Mouse (Mus musculus) kidney, embryonic 16.5 days (tissue): ENCODE measurements around the gene Thap7. TPM values are rescaled to one million over a fixed set of nuclear protein-coding genes. Genes with fewer than 3 reads are reported as not detected.
"Not testable (repeated sequence)": the region's sequence is repeated elsewhere in the genome, so short reads cannot be mapped to it uniquely, and the experiment has no call there.

ENCODE experiments used
- ATAC-seq: fragments of 200-750 bp; cut with Nextera tagmentation; 2 replicates; pipeline ENCODE4 v1.8.0; 2017; ENCODE audit warnings: moderate TSS enrichment; ENCODE audit not compliant: low FRiP score, low TSS enrichment
- H3K27ac ChIP-seq: fragments of 300-500 bp; sonication (generic); 2 replicates; pipeline ENCODE4 v1.5.1; 2014; ENCODE audit warnings: low read length
- H3K27me3 ChIP-seq: fragments of 300-500 bp; sonication (generic); 2 replicates; pipeline ENCODE4 v1.6.1; 2014; ENCODE audit warnings: low read length, control low read depth, mixed read lengths; ENCODE audit not compliant: insufficient read depth
- H3K36me3 ChIP-seq: fragments of 300-500 bp; sonication (generic); 2 replicates; pipeline ENCODE4 v1.6.1; 2014; ENCODE audit warnings: low read length, control low read depth, mixed read lengths; ENCODE audit not compliant: insufficient read depth
- H3K4me1 ChIP-seq: fragments of 300-500 bp; sonication (generic); 2 replicates; pipeline ENCODE4 v1.6.1; 2014; ENCODE audit warnings: low read length, control low read depth, mixed read lengths; ENCODE audit not compliant: insufficient read depth
- H3K4me2 ChIP-seq: fragments of 300-500 bp; sonication (generic); replicated peaks from 2 replicates; pipeline ENCODE4 v1.6.1; 2014; ENCODE audit warnings: low read depth, low read length
- H3K4me3 ChIP-seq: fragments of 300-500 bp; sonication (generic); 2 replicates; pipeline ENCODE4 v1.5.1; 2014; ENCODE audit warnings: mild to moderate bottlenecking, low read length
- H3K9ac ChIP-seq: fragments of 300-500 bp; sonication (generic); replicated peaks from 2 replicates; pipeline ENCODE4 v1.6.1; 2014; ENCODE audit warnings: low read length
- H3K9me3 ChIP-seq: fragments of 300-500 bp; sonication (generic); 2 replicates; pipeline ENCODE4 v1.6.1; 2016; ENCODE audit warnings: low read length, control low read depth
- WGBS: fragments of 180-500 bp; shearing (Covaris S2); extraction: QIAGEN DNeasy Blood & Tissue Kit; methylation state at CpG from one replicate; pipeline ENCODE4 v1.1.7; 2014; 5-methylcytosine and 5-hydroxymethylcytosine counted together
- polyA plus RNA-seq: library from polyadenylated mRNA; unstranded; fragments of >200 nt; fragmentation: Nextera tagmentation; extraction: Ambion mirVana; gene quantifications from 2 replicates; pipeline ENCODE4 v1.2.1, GENCODE M21; 2015

The Thap7 gene
- polyA plus RNA-seq, 1 experiment from 2014 or later = 61.1 TPM

DNA sequence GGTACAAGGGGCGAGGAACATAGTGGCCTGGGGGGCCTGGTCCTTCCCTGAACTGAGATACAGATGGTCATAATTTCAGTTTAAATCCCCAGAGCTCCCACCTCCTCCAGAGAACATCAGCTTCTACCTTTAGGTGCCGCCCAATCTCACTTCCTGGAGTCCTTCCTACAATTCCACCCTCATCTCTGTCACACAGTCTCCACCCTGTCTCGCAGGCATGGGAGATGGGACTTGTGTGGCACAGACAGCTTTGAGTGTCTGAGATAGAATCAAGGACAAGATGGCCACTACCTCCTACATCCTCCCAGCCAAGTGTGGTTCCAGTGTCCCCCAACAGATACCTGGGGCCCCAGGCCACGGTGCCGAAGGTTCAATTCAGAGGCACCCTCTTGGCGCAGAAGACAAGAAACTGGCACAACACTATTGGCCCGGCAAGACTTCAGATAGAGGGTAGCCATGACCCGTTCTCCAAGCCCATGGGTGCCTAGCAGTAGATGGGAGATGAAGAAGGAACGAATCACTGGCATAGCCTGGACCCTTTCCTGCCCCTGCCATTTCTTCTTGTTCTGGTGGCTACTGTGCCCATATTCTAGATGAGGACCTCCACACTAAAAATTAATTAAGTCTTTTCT is 28.6 kb upstream of the Thap7 start:
- H3K36me3 ChIP-seq = no peaks in the 10 kb centered on the region

DNA sequence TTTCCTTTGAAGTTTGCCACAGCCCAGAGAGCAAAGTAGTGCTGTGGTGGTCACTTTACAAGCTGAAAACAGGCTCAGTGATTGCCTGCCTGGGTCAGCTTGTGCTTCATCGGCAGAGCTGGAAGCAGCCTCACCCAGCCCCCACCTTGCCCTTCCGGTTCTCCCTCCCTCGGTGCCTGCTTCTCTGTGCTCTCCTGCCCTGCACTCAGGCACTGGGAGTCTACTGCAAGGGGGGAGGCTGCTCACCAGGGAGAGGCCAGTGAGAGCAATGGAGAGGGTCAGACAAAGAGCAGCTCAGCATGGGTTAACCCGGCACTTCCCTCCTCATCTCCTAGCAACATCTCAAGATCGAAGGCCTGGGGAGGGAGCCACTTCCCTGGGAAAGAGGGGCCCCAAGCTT is 27.9 kb upstream of the Thap7 start:
- 3% methylated on average over 5 of the region's 5 CpGs for WGBS
- Histone ChIP-seq H3K4me3 (0 out of 2 replicates have a peak overlapping the region, but pooled peaks have one; percentile 7), H3K27ac (peak overlapping the region; percentile 65; the same call in 1 of the 2 replicates), H3K9me3 (no peaks in the 10 kb centered on the region), H3K36me3 (no peaks in the 10 kb centered on the region), H3K9ac (peak overlapping the region; percentile 40; the same call in 1 of the 2 replicates), H3K4me2 (peak overlapping the region; percentile 41), H3K27me3 (no peaks in the 10 kb centered on the region), H3K4me1 (peaks cover 48% of the 10 kb centered on the region)
- peak; percentile 18; the same call in 1 of the 2 replicates for ATAC-seq

More for the DNA sequence above, 28.6 kb upstream of the Thap7 start:
- Histone ChIP-seq H3K4me1 (peaks cover 41% of the 10 kb centered on the region), H3K4me3 (no peak overlapping the region), H3K9me3 (no peaks in the 10 kb centered on the region), H3K4me2 (peak overlapping the region; percentile 41), H3K27me3 (no peaks in the 10 kb centered on the region), H3K27ac (0 out of 2 replicates have a peak overlapping the region, but pooled peaks have one; percentile 65), H3K9ac (peak overlapping the region; percentile 40; the same call in 1 of the 2 replicates)
- 75% methylated on average over 9 of the region's 9 CpGs for WGBS
- ATAC-seq = no peak

DNA sequence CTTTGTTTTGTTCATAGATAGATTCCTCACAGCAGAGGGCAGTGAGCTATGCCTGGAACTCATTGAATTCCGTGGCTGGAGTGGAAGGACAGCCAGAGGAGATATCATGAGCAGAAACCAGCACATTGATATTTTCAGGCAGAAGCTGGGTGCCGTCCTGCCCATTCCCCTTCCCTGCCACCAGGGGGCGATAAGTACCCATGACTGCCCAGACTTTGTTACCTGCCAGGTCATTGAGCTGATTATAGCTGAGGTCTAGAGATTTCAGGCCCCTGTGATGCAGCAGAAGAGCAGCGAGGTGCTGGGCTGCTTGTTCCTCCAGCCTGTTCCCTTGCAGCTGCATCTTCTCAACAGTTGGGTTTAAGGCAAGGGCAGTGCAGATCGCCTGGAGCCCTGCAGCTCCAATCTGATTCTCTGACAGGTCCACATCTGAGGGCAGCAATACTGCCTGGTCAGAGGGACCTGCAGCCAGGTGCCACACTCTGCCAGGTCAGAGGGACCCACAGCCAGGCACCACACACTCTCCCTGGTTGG is 27.1 kb upstream of the Thap7 start:
- Histone ChIP-seq H3K4me1 (peaks cover 51% of the 10 kb centered on the region), H3K27me3 (no peaks in the 10 kb centered on the region), H3K9me3 (no peaks in the 10 kb centered on the region), H3K36me3 (no peaks in the 10 kb centered on the region), H3K4me2 (no peak overlapping the region; the same call in 1 of the 2 replicates), H3K27ac (no peak overlapping the region), H3K4me3 (no peak overlapping the region), H3K9ac (no peak overlapping the region)
- peak; percentile 5; the same call in 1 of the 2 replicates for ATAC-seq
- 4% methylated on average over 5 of the region's 5 CpGs for WGBS

DNA sequence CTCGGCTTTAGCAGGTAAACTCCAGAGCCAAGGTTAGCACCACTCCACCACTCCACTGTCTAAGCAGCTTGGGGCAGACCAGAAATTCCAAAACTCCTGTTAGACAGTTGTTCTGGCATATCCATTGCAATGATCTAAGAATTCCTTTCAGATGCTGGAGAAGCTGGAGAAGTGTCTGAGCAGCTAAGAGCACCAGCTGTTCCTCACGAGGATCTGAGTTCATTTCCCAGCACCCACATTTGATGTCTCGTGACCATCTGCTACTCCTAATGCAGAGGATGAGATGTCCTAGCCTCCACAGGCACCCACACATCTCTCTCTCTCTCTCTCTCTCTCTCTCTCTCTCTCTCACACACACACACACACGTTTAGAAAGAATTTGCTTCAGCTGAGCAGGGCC is 26.0 kb upstream of the Thap7 start:
- H3K27me3 ChIP-seq = no peaks in the 10 kb centered on the region
- H3K4me3 ChIP-seq = no peak overlapping the region
- no peak for ATAC-seq
- no peak overlapping the region for H3K4me2 ChIP-seq
- no peak overlapping the region for H3K27ac ChIP-seq
- 51% methylated on average over 4 of the region's 4 CpGs for WGBS
- H3K9ac ChIP-seq = no peak overlapping the region
- peaks cover 46% of the 10 kb centered on the region for H3K4me1 ChIP-seq
- H3K36me3 ChIP-seq = no peaks in the 10 kb centered on the region
- H3K9me3 ChIP-seq = no peaks in the 10 kb centered on the region

DNA sequence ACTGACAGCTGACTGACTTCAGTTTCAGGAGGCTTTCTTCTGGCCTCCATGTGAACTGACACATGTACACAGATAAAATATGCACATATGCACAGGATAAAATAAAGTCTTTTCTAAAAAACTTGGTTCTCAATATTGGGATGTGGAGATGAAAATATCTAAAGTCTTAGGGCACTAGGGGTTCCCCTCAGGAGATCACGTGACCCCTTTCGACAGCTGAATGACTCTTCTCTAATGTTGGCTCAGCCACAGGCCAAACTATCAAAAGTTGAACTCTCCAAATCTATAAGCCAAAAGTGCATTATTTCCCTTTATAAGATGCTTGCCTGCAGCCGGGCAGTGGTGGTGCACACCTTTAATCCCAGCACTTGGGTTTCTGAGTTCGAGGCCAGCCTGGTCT is 25.2 kb upstream of the Thap7 start:
- ATAC-seq = no peak

DNA sequence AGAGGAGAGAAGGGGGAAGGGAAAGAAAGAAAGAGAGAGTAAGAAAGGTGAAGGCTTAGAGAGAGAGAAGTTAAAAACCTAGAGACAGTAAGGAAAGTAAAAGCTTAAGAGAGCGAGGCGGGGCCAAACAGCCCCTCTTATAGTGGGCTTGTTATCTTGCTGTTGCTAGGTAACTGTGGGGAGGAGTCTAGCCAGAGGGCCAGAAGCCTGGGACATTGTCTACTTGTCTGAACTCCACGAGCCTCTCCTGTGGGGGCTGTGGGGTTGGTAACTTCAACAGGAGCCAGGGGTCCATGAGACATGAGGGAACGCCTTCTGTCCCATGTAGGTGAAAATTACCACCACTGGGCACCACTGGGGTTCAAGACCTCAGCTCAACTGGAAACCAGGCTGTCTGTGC is 23.8 kb upstream of the Thap7 start:
- H3K27me3 ChIP-seq, H3K4me3 ChIP-seq, ATAC-seq, H3K4me2 ChIP-seq, H3K36me3 ChIP-seq, H3K9me3 ChIP-seq, H3K9ac ChIP-seq, H3K27ac ChIP-seq: not testable (repeated sequence)
- peaks cover 30% of the 10 kb centered on the region for H3K4me1 ChIP-seq
- 33% methylated on average over 4 of the region's 4 CpGs for WGBS

More for the DNA sequence above, 25.2 kb upstream of the Thap7 start:
- Histone ChIP-seq H3K36me3 (no peaks in the 10 kb centered on the region), H3K9ac (no peak overlapping the region), H3K27ac (no peak overlapping the region), H3K9me3 (no peaks in the 10 kb centered on the region), H3K27me3 (no peaks in the 10 kb centered on the region), H3K4me3 (no peak overlapping the region), H3K4me2 (no peak overlapping the region), H3K4me1 (peaks cover 39% of the 10 kb centered on the region)
- 80% methylated on average over 4 of the region's 4 CpGs for WGBS

DNA sequence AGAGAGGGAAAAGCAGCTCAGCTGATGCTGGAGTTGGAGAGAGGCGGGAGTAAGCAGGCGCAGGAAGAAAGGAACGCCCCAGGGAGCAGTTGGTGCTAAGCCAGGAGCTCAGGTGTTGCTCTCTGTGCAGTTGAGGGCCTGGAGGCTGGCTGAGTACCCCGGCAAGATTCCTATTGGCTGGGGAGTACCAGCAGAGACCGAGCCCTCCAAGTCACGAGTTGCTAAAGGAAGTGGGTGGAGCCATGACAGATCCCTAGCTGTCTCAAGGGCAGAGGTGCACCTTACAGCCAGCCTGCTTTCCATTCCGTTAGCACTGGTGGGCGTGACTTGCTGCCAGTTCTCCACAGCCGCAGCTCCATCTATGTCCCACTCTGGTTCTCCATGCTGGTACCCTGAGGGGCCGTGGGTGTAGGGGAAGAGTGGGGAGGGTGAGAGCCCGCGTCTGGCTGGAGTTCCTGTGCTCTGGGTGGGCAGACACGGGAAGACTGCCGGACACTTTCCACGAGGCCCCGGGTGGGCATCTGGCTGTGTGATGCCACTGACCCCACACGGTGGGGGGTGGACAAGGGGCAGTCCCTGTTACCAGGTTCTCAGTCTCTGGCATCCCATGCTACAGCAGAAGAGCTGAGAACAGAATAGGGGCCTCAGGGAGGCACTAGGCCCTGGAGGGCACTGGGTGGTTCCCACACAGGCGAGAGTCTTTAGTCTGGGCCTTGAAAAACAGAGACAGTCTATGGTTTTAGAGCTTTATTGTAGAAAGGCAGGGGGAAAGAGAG is 23.2 kb upstream of the Thap7 start:
- H3K9me3 ChIP-seq = no peaks in the 10 kb centered on the region
- ATAC-seq = peak; percentile 90
- peak overlapping the region; percentile 16; the same call in 1 of the 2 replicates for H3K4me3 ChIP-seq
- H3K27ac ChIP-seq = 0 out of 2 replicates have a peak overlapping the region, but pooled peaks have one; percentile 40
- peaks cover 27% of the 10 kb centered on the region for H3K4me1 ChIP-seq
- no peaks in the 10 kb centered on the region for H3K36me3 ChIP-seq
- H3K4me2 ChIP-seq = peak overlapping the region; percentile 54
- no peaks in the 10 kb centered on the region for H3K27me3 ChIP-seq
- WGBS = 9% methylated on average over 18 of the region's 18 CpGs
- H3K9ac ChIP-seq = peak overlapping the region; percentile 41

DNA sequence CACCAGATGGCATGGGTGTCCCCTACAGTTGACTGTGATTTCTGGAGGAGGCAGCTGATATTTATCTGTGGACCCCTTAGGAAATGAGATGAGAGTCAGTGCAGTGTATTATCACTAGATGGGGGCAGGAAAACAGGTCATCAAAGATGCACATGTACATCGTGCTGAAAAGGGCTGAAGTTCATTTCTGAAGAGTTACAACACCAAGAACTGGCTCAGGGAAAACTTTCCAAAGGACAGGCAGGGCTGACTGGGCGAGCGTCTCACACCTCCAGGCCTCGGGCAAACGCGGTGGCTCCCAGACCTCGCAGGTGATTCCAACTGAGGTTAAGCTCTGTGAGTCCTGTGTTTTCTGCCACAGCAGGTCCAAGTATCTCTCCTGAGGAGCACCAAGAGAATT is 21.9 kb upstream of the Thap7 start:
- Histone ChIP-seq H3K36me3 (no peaks in the 10 kb centered on the region), H3K27me3 (no peaks in the 10 kb centered on the region), H3K9me3 (no peaks in the 10 kb centered on the region), H3K27ac (no peak overlapping the region), H3K4me2 (no peak overlapping the region), H3K4me3 (no peak overlapping the region), H3K4me1 (peaks cover 16% of the 10 kb centered on the region), H3K9ac (no peak overlapping the region)
- 81% methylated on average over 7 of the region's 7 CpGs for WGBS
- no peak for ATAC-seq

DNA sequence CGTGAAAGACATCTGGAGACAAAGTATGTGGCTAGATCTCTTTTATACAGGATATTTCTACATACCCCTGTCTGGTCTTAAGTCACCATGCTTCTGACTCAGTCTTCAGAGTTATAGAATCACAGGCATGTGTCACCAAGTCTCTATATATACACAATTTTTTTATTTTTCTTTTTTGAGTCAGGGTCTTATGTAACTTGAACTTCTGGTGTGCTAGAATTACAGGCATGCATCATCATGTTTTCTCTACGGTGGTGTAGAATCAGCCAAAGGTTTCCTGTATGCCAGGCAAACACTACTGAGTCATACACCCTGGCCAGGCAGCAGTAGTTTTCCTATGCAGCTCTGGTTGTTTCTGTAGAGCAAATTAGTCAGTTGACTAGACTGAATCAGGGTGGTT is 11.7 kb upstream of the Thap7 start:
- no peak for ATAC-seq

More for the DNA sequence above, 11.7 kb upstream of the Thap7 start:
- no peak overlapping the region for H3K9ac ChIP-seq
- no peaks in the 10 kb centered on the region for H3K36me3 ChIP-seq
- no peak overlapping the region for H3K4me2 ChIP-seq
- no peak overlapping the region for H3K4me3 ChIP-seq
- WGBS = 71% methylated on average over 2 of the region's 2 CpGs
- no peaks in the 10 kb centered on the region for H3K4me1 ChIP-seq
- no peak overlapping the region for H3K27ac ChIP-seq
- no peaks in the 10 kb centered on the region for H3K9me3 ChIP-seq
- no peaks in the 10 kb centered on the region for H3K27me3 ChIP-seq
